Mouse (Mus musculus) cortical plate, adult 2 months (tissue): ENCODE measurements around the gene Krt81.

ENCODE experiments used
- CTCF ChIP-seq: fragments of 200-500 bp; IDR thresholded peaks from 2 replicates; pipeline ENCODE4 v1.5.1; 2011; ENCODE audit warnings: mild to moderate bottlenecking, control low read depth, low read length; ENCODE audit not compliant: insufficient read depth; ENCODE audit errors: extremely low read depth
- POLR2A ChIP-seq: fragments of 200-500 bp; IDR thresholded peaks from 2 replicates; pipeline ENCODE4 v1.6.1; 2011; ENCODE audit warnings: mild to moderate bottlenecking, low read length, control low read depth; ENCODE audit not compliant: insufficient read depth; ENCODE audit errors: extremely low read depth

- TF ChIP-seq CTCF (no peak), POLR2A (no peak)
Measured at GRCm38 (mm10) chr15:101440837-101441236, 22.7 kb downstream of the Krt81 start.
